Mouse (Mus musculus) bone marrow macrophage, adult 2 months (primary cell): Measurements from ENCODE around the gene Gm20388.

Experiments
- CTCF ChIP-seq: IDR thresholded peaks from 2 replicates; pipeline ENCODE4 v1.5.1; 2012; ENCODE audit warnings: low read depth, mild to moderate bottlenecking, low read length, moderate library complexity
- POLR2A ChIP-seq: IDR thresholded peaks from 2 replicates; pipeline ENCODE4 v1.6.1; 2012; ENCODE audit warnings: mild to moderate bottlenecking, low read depth, low read length, borderline replicate concordance

- no peak for TF ChIP-seq POLR2A
- TF ChIP-seq CTCF: no peak
Observed at GRCm38 (mm10) chr8:123331810-123332209, 3421.2 kb downstream of the Gm20388 start.
